Mouse (Mus musculus) stomach, embryonic 16.5 days (tissue): Measurements from ENCODE around the gene Pcgf2. TPM values are rescaled to one million over a fixed set of nuclear protein-coding genes. Genes with fewer than 3 reads are reported as not detected.

ENCODE experiments used
- ATAC-seq: fragments of 200-750 bp; cut with Nextera tagmentation; 2 replicates; pipeline ENCODE4 v1.8.0; 2017; ENCODE audit warnings: moderate number of reproducible peaks, moderate TSS enrichment; ENCODE audit not compliant: insufficient read depth, low FRiP score
- H3K27ac ChIP-seq: fragments of 300-500 bp; sonication (generic); 2 replicates; pipeline ENCODE4 v1.5.1; 2014; ENCODE audit warnings: low read length
- H3K27me3 ChIP-seq: fragments of 300-500 bp; sonication (generic); 2 replicates; pipeline ENCODE4 v1.6.1; 2014; ENCODE audit warnings: low read length, control low read depth, mixed read lengths; ENCODE audit not compliant: control insufficient read depth, insufficient read depth
- H3K36me3 ChIP-seq: fragments of 300-500 bp; sonication (generic); 2 replicates; pipeline ENCODE4 v1.6.1; 2014; ENCODE audit warnings: low read length; ENCODE audit not compliant: control insufficient read depth, insufficient read depth
- H3K4me1 ChIP-seq: fragments of 300-500 bp; sonication (generic); 2 replicates; pipeline ENCODE4 v1.6.1; 2014; ENCODE audit warnings: low read length, control low read depth, mixed read lengths; ENCODE audit not compliant: control insufficient read depth, insufficient read depth
- H3K4me2 ChIP-seq: fragments of 300-500 bp; sonication (generic); 2 replicates; pipeline ENCODE4 v1.6.1; 2014; ENCODE audit warnings: low read depth, low read length, mixed read lengths
- H3K4me3 ChIP-seq: fragments of 300-500 bp; sonication (generic); replicated peaks from 2 replicates; pipeline ENCODE4 v1.5.1; 2014; ENCODE audit warnings: mild to moderate bottlenecking, low read length
- H3K9ac ChIP-seq: fragments of 300-500 bp; sonication (generic); 2 replicates; pipeline ENCODE4 v1.6.1; 2014; ENCODE audit warnings: low read length
- H3K9me3 ChIP-seq: fragments of 300-500 bp; sonication (generic); replicated peaks from 2 replicates; pipeline ENCODE4 v1.6.1; 2016; ENCODE audit warnings: low read length, control low read depth; ENCODE audit not compliant: control insufficient read depth
- WGBS: fragments of 180-500 bp; shearing (Covaris S2); extraction: QIAGEN DNeasy Blood & Tissue Kit; methylation state at CpG from one replicate; pipeline ENCODE4 v1.1.7; 2014; 5-methylcytosine and 5-hydroxymethylcytosine counted together
- polyA plus RNA-seq: library from polyadenylated mRNA; unstranded; fragments of >200 nt; fragmentation: Nextera tagmentation; extraction: Ambion mirVana; gene quantifications from 2 replicates; pipeline ENCODE4 v1.2.1, GENCODE M21; 2015

The Pcgf2 gene
- polyA plus RNA-seq, 1 experiment from 2014 or later, result 8.9 TPM

- no peak for ATAC-seq
- Histone ChIP-seq H3K9me3 (no peaks in the 10 kb centered on the region), H3K4me1 (no peaks in the 10 kb centered on the region), H3K9ac (no peak overlapping the region), H3K4me3 (no peak overlapping the region), H3K27me3 (no peaks in the 10 kb centered on the region), H3K36me3 (peaks cover 8% of the 10 kb centered on the region), H3K4me2 (no peak overlapping the region), H3K27ac (no peak overlapping the region)
- WGBS, result 63% methylated on average over 8 of the region's 8 CpGs
These were observed 22.5 kb downstream of the Pcgf2 start for GRCm38 (mm10) chr11:97677842-97678241.

GRCm38 (mm10) chr11:97677381-97677780 lies 22.9 kb downstream of the Pcgf2 start:
- no peak for ATAC-seq
- Histone ChIP-seq H3K9ac (no peak overlapping the region), H3K4me2 (no peak overlapping the region), H3K27me3 (no peaks in the 10 kb centered on the region), H3K9me3 (no peaks in the 10 kb centered on the region), H3K4me1 (no peaks in the 10 kb centered on the region), H3K27ac (no peak overlapping the region), H3K36me3 (peaks cover 8% of the 10 kb centered on the region), H3K4me3 (no peak overlapping the region)
- WGBS, result 69% methylated on average over 15 of the region's 15 CpGs

GRCm38 (mm10) chr11:97676050-97676754 lies 24.1 kb downstream of the Pcgf2 start:
- Histone ChIP-seq H3K4me3 (no peak overlapping the region), H3K4me1 (no peaks in the 10 kb centered on the region), H3K36me3 (peaks cover 13% of the 10 kb centered on the region), H3K9ac (0 out of 2 replicates have a peak overlapping the region, but pooled peaks have one; percentile 10), H3K4me2 (no peak overlapping the region), H3K27me3 (no peaks in the 10 kb centered on the region), H3K27ac (no peak overlapping the region), H3K9me3 (no peaks in the 10 kb centered on the region)
- no peak for ATAC-seq
- WGBS, result 77% methylated on average over 15 of the region's 15 CpGs

GRCm38 (mm10) chr11:97673148-97673547 lies 27.1 kb downstream of the Pcgf2 start:
- H3K36me3 ChIP-seq, result peaks cover 9% of the 10 kb centered on the region
- WGBS, result 84% methylated on average over 11 of the region's 11 CpGs
- H3K4me1 ChIP-seq, result peaks cover 7% of the 10 kb centered on the region

GRCm38 (mm10) chr11:97671177-97671527 lies 29.1 kb downstream of the Pcgf2 start:
- no peak overlapping the region for H3K4me3 ChIP-seq
- H3K36me3 ChIP-seq, result peaks cover 15% of the 10 kb centered on the region
- no peaks in the 10 kb centered on the region for H3K9me3 ChIP-seq
- no peak for ATAC-seq
- no peak overlapping the region for H3K4me2 ChIP-seq
- no peak overlapping the region for H3K27ac ChIP-seq
- 50% methylated on average over 2 of the region's 2 CpGs for WGBS
- no peak overlapping the region for H3K9ac ChIP-seq
- H3K27me3 ChIP-seq, result no peaks in the 10 kb centered on the region
- H3K4me1 ChIP-seq, result peaks cover 7% of the 10 kb centered on the region

More at GRCm38 (mm10) chr11:97673148-97673547, 27.1 kb downstream of the Pcgf2 start:
- Histone ChIP-seq H3K27ac (no peak overlapping the region), H3K9me3 (no peaks in the 10 kb centered on the region), H3K4me3 (no peak overlapping the region), H3K4me2 (no peak overlapping the region), H3K27me3 (no peaks in the 10 kb centered on the region), H3K9ac (no peak overlapping the region)
- no peak for ATAC-seq

GRCm38 (mm10) chr11:97670234-97671176 lies 29.8 kb downstream of the Pcgf2 start:
- peaks cover 20% of the 10 kb centered on the region for H3K36me3 ChIP-seq
- no peak overlapping the region for H3K4me2 ChIP-seq
- 60% methylated on average over 13 of the region's 13 CpGs for WGBS
- H3K4me3 ChIP-seq, result no peak overlapping the region
- no peaks in the 10 kb centered on the region for H3K9me3 ChIP-seq
- H3K27ac ChIP-seq, result no peak overlapping the region
- peak; percentile 36; the same call in 1 of the 2 replicates for ATAC-seq
- peaks cover 7% of the 10 kb centered on the region for H3K4me1 ChIP-seq
- H3K27me3 ChIP-seq, result no peaks in the 10 kb centered on the region
- 0 out of 2 replicates have a peak overlapping the region, but pooled peaks have one; percentile 19 for H3K9ac ChIP-seq

GRCm38 (mm10) chr11:97669829-97670228 lies 30.5 kb downstream of the Pcgf2 start:
- no peaks in the 10 kb centered on the region for H3K9me3 ChIP-seq
- H3K36me3 ChIP-seq, result peaks cover 20% of the 10 kb centered on the region
- 0 out of 2 replicates have a peak overlapping the region, but pooled peaks have one; percentile 19 for H3K9ac ChIP-seq
- ATAC-seq, result peak; percentile 19; the same call in 1 of the 2 replicates
- H3K4me1 ChIP-seq, result peaks cover 8% of the 10 kb centered on the region
- no peaks in the 10 kb centered on the region for H3K27me3 ChIP-seq
- H3K27ac ChIP-seq, result no peak overlapping the region
- 18% methylated on average over 6 of the region's 6 CpGs for WGBS
- no peak overlapping the region for H3K4me3 ChIP-seq
- no peak overlapping the region for H3K4me2 ChIP-seq

GRCm38 (mm10) chr11:97669268-97669667 lies 31.0 kb downstream of the Pcgf2 start:
- no peak overlapping the region for H3K4me3 ChIP-seq
- H3K36me3 ChIP-seq, result peaks cover 20% of the 10 kb centered on the region
- no peak overlapping the region for H3K27ac ChIP-seq
- H3K4me1 ChIP-seq, result peaks cover 11% of the 10 kb centered on the region
- H3K27me3 ChIP-seq, result no peaks in the 10 kb centered on the region
- no peak overlapping the region for H3K4me2 ChIP-seq
- no peak overlapping the region for H3K9ac ChIP-seq
- ATAC-seq, result no peak
- no peaks in the 10 kb centered on the region for H3K9me3 ChIP-seq
- WGBS, result 58% methylated on average over 15 of the region's 15 CpGs

- Histone ChIP-seq H3K9me3 (no peaks in the 10 kb centered on the region), H3K9ac (no peak overlapping the region), H3K36me3 (peaks cover 20% of the 10 kb centered on the region), H3K27ac (no peak overlapping the region), H3K4me1 (peaks cover 11% of the 10 kb centered on the region), H3K4me3 (no peak overlapping the region), H3K27me3 (no peaks in the 10 kb centered on the region), H3K4me2 (no peak overlapping the region)
- ATAC-seq, result no peak
- WGBS, result 92% methylated on average over 7 of the region's 7 CpGs
These were observed 32.1 kb downstream of the Pcgf2 start for GRCm38 (mm10) chr11:97668160-97668559.
